Mouse (Mus musculus) central nervous system, embryonic 14 days (tissue): Measurements from ENCODE around the gene Nrap. TPM values are rescaled to one million over a fixed set of nuclear protein-coding genes. Genes with fewer than 3 reads are reported as not detected.

Experiments used
- polyA plus RNA-seq: library from polyadenylated mRNA; depleted of rRNA; stranded (reverse); fragments of >200 nt; gene quantifications from 2 replicates; pipeline ENCODE4 v1.2.3, GENCODE M21; 2012; rRNA removed

Gene Nrap
- 0.41 and 0.85 TPM in 2 replicates for polyA plus RNA-seq

GRCm38 (mm10) chr19:56389879-56390278 is at the start of gene Nrap:
Nrap (minus strand) TSS chr19:56390037.

GRCm38 (mm10) chr19:56396669-56397621 is 7.1 kb upstream of the Nrap start, which contains the start of gene Casp7:
Casp7 (plus strand) TSS chr19:56397129.

GRCm38 (mm10) chr19:56286866-56287265 is 103.0 kb downstream of the Nrap start, which contains the start of gene Habp2:
Habp2 (plus strand) TSS chr19:56287137.

Other genes with a start within 250 kb of the Nrap start
- gene Habp2, start 102.9 kb downstream of the Nrap start, polyA plus RNA-seq: not detected in 2 replicates
- gene Casp7, start 7.1 kb upstream of the Nrap start, polyA plus RNA-seq: 11.1 and 12.6 TPM in 2 replicates
- gene Plekhs1, start 71.6 kb upstream of the Nrap start, polyA plus RNA-seq: 0.20 and 0.28 TPM in 2 replicates
- gene Dclre1a, start 158.2 kb upstream of the Nrap start, polyA plus RNA-seq: 10.7 TPM in 2 replicates
- 12.1 and 13.2 TPM in 2 replicates for gene Nhlrc2, start 158.2 kb upstream of the Nrap start, polyA plus RNA-seq